Mouse (Mus musculus): ENCODE data around the gene Myh2.

The Myh2 gene

DNA sequence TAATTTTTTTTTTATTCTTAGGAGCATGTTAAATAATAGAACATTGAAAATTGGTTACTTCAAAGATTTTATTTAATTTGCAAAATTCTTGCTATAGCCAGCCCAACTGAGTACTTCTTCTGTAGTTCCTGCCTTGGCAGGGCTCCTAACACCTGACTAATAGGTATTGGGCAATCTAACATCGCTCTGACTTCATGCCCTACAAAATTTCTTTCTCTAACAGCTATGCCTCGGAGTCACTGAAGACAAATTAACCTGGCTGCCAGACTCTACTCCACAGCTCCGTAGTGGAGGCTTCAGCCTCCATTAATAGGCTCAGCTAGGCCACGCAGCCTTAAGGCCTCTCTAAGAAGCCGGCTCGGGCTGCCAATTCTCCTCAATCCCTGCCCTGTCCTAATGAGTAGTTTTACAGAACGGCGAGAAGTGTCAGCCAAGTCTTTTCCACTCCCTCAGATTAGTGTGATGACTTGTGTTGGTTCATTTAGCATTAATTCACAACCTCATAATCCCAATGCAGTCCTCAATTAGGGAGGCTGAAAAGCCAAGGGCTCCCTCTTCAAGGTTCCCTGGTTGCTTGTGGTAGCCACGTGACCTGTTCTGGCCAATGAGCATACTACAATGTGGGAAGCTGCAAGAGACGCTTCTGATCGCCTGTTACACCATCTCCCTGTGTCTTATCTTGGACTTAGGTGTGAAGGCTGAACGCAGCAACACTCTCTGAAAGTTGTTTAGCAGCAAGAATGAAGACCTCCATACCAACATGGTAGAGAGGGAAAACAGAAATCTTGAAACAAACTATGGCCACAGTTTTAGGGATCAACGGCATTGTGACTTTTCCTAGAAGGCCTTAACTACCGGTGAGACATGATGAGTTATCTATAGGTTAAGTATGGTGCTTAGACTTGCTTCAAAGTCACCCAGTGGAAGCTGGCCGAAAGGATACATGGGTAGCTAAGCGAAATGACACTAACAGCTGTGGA lies 18.9 kb upstream of the Myh2 start:
- DNase-seq (ENCODE audit: low spot score), result no peak

DNA sequence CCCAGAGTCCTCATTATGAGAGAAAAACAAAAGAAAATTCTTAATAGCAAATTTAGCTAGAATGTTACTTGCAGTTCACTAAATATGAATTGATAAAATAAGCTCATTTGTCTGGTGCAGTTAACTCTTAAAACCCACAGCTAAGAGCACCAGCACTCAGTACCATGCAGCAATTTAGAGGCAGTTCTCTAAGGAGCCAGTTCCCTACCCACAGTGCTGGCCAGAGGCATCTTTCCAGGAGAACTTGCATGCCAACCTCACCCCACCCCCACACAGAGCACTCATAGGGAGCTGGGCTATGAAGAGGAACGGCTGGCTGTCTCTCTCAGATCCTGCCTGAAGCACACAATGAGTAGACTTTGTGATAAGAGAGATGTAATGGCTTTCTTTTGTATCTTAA lies 17.7 kb upstream of the Myh2 start:
- no peak for DNase-seq (ENCODE audit: low spot score)

DNA sequence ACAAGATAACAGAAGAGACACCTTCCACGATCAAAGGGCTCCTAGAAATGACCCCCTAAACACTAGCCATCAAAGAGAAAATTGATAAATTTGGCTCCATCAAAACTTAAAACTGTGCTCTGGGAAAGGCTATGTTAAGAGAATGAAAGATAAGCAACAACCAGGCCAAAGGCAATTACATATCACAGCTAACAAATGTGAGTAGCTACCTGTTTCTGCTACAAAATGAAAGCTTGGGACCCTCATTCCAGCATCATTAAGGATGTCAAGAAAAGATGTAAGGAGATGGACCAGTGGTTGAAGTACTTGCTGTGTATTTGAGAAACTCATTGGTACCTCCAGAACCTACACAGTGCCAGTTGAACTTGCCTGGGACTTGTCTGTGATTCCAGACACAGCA lies 17.0 kb upstream of the Myh2 start:
- DNase-seq (ENCODE audit: low spot score), result no peak

DNA sequence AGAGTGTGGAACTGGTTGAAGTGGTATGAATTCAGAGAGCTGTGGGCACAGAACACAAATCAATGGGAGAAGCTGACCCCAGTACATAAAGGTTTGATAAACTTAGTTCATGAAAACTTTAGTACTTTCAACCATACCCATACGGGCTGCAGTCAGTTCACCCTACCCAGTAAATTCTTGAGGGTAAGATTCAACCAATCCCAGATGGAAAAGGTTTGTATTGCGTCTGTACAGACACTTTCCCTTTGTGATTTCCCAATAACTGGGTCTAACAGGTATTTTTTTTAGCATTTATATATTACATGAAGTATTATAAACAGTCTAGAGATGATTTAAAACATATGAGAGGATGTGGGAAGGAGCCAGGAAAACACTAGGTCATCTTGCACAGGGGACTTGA lies 15.2 kb upstream of the Myh2 start:
- no peak for DNase-seq (ENCODE audit: low spot score)

DNA sequence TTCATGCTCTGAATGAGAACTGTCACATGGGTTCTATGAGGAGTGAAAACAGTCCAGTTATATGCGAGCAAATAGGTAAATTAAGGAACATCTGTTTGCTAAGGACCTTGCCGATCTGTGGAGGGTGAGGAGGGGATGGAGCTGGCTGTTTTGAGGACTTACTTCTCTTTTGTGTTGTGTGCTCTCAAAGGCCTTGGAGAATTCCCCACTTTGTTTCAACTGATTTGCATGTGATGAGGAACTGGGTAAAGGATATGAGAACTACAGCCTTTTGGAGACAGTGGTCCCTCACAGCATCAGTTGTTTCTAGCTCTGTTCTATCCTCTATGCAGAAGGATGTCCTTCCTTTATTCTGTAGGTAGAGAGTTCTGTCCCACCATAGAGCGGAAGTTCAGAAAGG lies 10.7 kb upstream of the Myh2 start:
- DNase-seq (ENCODE audit: low spot score), result no peak

DNA sequence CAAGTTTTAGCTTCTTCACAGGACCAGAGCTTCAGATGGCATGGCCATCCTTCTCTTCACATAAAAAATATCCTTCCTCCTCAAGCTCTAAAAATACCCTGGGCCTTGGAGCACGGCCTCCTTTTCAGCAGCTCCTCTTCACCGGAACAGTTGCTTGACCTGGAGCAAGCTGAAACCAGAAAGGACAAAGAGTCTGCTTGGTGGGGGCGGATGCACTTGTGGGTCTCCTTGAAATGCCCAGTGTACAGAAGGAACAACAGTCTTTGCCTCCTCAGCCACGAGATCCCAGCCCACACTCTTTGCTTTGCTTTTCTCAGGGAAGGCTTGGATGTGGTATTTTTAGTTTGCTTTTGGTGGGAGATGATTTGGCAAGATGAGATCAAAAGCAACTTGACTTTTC lies 7.1 kb upstream of the Myh2 start:
- no peak for DNase-seq (ENCODE audit: low spot score)

DNA sequence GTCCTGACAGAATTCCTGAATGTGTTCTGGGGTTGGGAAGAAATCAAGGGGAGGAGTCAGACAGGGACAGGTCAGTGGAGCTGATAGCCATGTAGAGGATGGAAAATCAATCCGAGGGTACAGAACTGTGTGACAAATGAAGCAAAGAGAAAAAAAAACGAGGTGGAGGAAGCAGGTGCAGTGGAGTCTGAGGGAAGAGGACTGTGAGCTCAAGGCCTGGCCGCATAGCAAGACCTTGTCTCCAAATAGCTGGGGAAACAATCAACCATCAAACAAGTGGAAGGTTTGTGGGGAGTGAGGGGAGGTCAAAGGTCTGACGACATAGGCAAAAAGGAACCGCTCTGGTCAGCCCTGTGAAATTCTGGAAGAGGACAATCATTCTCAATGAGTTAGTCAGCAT lies 6.0 kb upstream of the Myh2 start:
- no peak for DNase-seq (ENCODE audit: low spot score)

DNA sequence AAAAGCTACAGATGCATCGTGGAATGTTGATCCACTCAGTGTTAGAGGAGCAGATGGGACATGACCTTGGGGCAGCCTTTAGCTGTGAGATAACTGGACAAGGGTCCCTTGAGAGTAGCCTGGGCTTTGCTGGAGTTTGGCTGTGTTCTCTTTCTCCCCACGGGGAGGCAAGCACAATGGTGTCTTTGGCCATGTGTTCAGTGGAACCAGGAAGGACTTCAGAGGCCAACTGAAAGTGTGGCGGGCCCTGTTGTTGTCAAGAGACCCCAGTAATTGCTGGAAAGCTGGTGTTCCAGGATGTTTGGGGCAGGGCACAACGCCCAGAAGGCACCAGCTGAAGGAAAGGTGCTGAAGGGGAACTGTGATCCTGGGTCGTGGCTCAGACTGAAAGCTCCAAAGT lies 1.5 kb upstream of the Myh2 start:
- DNase-seq (ENCODE audit: low spot score), result no peak

DNA sequence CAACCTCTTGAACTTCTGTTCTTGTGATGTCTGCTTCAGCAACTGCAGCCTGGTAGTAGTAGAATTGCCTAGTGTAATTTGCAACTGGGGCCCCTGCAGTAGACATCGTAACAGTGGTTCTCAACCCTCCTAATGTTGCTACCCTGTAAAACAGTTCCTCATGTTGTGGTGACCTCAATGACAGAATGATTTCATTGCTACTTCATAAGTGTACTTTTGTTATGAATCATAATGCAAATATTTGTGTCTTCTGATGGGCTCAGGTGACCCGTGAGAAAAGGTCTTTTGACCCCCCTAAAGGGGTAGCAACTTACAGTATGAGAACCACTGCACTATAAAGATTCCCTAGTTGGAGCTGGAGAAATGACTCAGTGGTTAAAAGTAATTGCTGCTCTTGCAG lies 1.6 kb downstream of the Myh2 start:
- DNase-seq (ENCODE audit: low spot score), result no peak

DNA sequence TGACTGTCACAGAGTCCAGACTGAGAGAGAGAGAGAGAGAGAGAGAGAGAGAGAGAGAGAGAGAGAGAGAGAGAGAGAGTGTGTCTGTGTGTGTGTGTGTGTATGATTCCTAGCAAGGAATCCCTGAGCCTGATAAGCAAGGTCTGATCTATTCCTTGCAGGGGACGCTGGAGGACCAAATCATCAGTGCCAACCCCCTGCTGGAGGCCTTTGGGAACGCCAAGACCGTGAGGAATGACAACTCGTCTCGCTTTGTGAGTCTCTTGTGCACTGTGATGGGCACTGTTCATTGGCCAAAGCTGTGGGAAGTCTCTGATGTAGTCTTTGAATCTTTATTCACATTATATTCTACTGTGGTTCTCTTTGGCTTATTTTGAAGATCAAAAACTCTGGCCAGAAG lies 5.5 kb downstream of the Myh2 start:
- no peak for DNase-seq (ENCODE audit: low spot score)

DNA sequence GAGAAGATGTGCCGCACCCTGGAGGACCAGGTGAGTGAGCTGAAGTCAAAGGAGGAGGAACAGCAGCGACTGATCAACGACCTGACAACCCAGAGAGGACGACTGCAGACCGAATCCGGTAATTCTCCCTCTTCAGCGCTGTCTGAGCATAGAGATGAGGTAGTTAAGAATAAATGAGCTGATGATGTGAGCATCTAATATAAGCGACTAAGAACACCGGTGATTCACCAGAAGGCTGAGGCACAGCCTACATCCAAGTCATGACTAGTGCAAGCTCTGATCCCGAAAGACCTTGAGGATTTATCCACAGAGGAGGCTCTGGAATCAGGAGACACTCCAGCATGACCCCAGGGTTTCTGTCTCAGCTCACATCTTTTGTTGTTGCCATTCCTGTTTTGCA lies 19.5 kb downstream of the Myh2 start:
- no peak for DNase-seq (ENCODE audit: low spot score)

DNA sequence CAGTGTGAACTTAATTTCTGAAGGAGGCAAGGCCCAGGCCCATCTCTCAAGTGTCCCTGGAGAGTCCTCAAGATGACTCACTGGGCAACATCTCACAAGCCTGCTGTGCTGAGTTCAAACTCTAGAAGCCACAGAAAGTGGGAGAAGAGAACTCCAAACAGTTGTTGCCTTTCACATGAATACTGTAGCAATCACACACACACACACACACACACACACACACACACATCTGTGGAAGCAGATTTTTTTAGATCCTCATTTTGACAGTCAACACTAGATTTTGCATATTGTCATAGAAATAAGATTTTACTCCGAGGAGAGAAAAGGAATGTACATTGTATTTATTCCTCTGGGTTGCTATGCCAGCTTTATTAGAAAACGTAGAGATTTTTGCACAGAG lies 20.0 kb downstream of the Myh2 start:
- no peak for DNase-seq (ENCODE audit: low spot score)

DNA sequence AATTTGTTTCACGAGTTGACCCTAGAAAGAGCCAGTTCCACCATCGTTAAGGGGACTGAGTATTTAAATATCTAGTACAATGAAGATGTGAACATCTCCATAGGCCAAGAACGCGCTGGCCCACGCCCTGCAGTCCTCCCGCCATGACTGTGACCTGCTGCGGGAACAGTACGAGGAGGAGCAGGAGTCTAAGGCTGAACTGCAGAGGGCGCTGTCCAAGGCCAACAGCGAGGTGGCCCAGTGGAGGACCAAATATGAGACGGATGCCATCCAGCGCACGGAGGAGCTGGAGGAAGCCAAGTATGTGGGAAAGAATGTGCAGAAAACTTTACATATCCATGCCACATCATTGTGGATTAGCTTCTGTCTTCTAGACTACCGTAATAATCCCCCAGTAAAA lies 20.7 kb downstream of the Myh2 start:
- no peak for DNase-seq (ENCODE audit: low spot score)

DNA sequence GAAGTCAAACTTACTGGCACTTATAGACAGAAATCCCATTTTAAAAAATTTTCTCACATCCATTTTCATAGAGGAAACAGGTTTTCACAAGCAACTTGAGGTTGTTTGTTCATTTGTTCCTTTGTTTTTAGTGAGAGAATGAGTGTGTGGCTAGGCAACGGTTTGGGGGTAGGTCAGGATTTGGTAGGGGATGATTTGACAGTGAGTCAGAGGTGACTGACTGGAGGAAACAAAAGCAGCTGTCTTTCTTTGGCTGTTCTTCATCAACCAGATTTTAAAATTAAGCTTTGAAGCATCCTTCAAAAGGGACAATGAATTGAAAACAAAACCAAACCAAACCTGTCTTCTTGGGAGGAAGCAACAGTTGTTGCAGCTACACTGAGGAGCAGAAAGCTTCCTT lies 28.5 kb downstream of the Myh2 start:
- DNase-seq (ENCODE audit: low spot score), result no peak

DNA sequence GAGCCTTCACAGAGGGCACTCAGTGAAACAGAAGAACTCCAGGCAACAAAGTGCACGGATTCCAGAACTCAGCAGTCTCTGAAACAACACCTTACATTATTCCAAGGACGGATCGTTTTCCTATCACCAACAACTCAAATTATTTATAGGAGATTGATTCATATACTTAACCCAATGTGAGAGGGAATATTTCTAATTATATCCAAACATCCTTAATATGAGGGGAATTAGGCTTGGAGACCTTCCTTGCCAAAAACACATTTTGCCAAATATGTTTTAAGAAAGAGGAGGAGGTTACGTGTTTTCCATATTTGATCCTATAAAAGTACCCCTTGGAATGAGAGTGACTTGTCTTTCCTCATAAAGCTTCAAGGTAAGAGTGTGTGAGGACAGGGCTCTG lies 28.9 kb downstream of the Myh2 start, which contains the start of gene Myh1:
Myh1 (plus strand) TSS at position 301 of the 400 bp plus-strand sequence.
- no peak for DNase-seq (ENCODE audit: low spot score)

DNA sequence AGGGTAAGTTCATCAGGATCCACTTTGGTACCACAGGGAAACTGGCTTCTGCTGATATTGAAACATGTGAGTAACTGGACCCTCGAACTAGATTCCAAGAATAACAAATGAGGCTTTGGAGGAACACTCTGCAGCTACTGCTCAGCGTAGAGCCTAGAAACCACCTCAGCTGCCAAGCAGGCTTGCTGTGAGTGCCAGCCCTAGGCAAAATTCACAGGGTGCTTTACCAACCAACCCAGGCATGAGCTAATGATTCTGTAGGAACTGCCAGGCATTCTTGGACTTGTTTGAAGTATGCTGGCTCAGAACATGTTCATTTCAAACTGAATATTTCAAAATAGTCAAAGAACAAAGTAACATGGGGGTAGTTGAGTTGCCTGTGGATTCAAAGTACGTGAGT lies 33.9 kb downstream of the Myh2 start:
- no peak for DNase-seq (ENCODE audit: low spot score)

DNA sequence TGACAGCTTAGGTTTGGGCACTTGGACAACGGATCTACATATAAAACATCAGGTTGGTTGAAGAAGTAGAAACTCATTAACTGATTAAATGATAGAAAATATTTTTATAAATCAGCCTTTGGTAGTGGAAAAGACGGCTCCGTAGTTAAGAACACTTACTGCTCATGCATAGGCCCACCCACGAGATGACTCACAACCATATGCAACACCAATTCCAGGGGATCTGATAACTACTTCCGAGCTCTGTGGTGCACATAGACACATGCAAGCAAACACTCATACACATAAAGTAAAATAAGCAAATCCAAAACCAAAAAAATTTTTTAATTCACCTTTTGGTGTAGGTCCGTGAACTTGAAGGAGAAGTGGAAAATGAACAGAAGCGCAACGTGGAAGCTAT lies 51.0 kb downstream of the Myh2 start:
- DNase-seq (ENCODE audit: low spot score), result no peak

DNA sequence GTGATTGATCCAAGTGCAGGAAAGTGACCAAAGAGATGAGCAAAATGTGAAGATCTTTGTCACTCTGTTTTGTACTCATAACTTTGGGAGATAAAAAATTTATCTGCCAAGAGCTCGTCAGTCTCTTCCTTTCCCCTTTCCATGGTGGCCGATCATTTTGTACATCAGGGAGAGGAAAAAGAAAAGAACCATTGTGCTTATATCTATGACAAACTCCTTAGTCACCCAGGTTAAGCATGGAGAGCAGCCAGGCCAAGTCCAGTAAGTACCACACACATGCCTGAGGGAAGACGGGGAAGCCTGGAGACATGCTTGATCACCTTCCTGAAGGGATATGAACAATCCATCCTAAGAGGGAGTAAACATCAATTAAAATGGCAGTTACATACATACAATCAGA lies 53.6 kb downstream of the Myh2 start:
- DNase-seq (ENCODE audit: low spot score), result no peak

DNA sequence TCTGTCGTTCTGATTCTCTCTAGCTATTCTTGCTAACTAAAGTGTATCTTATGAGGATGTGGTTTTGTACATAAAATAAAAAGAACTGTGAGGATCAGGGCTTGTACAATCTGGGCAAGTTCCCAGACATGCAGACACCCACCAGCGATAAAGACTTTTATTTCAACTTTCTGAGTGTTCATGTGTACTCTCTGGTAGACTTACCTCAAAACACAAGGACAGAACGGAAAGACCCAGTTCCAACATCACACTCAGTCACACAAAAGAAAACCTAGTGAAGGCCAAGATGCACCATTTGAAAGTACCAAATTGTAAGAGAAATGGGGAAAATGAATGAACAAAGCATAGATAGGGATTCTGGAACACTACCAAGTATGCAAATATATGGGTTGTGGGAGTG lies 57.9 kb downstream of the Myh2 start:
- no peak for DNase-seq (ENCODE audit: low spot score)

DNA sequence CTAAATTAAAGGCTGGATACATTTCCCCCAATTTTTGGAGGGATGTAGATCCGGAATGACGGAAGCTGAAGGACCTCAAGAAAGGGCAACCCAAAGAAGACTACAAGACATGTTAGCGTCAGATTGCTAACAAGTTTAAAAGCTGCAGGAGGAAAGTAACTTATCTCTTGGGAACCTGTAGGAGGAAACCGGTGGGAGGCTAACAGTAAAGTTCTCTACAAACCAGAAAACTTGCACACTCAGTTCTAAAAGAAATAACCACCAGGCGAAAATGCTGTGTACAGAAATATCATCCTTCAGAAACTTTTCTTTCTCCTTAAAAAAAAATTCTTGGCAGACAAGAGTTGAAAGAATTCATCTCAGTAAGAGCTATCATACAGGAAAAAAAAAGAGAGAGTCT lies 58.3 kb downstream of the Myh2 start:
- no peak for DNase-seq (ENCODE audit: low spot score)

DNA sequence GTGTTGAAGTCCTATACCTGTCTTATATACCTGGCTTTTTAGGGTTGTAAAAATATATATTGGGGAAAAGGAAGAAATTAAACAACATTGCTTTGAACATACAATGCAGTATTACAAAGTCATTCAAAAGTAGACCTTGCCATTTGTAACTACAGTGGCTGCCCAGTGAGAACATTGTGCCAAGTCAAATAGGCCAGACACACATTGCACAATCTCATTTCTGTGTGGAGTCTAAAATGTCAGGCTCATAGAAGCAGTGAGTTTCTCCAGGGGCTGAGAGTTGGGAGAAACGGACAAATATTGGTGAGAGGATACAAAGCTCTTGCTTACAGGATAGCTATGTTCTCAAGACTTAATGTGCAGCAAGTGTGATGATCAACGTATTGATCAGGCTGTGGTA lies 59.1 kb downstream of the Myh2 start:
- no peak for DNase-seq (ENCODE audit: low spot score)

DNA sequence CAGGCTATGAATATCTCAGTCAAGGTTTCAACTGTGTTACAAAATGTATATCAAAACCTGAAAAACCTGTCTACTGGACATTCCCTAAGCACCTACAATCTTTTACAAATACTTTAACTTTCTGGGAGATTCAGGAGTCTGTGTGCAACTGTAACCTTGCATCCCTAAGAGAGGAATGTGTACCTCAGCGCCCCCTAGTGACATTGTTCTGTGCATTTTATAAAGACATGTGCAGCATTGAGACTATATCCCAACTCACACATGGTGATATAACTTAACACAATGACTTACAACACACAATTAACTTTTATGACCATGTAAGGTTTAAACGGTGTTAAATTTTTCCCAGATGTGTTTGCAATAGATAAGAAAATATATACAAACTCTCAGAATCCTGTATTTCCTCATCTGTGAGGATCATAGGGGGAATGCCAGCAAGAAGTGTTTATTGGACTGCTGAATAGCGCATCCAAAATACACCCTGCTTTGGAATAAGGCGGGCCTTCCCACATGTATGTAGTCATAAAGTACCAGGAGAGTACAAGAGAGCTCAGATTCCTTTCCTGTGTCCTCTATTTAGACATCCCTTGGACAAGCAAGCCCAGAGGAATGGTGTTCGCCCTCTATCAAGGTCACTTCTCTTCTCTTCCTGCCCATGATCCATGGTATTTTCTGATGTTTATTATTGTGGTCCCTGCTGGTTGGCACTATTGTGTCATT lies 65.0 kb downstream of the Myh2 start:
- no peak for DNase-seq (ENCODE audit: low spot score)

DNA sequence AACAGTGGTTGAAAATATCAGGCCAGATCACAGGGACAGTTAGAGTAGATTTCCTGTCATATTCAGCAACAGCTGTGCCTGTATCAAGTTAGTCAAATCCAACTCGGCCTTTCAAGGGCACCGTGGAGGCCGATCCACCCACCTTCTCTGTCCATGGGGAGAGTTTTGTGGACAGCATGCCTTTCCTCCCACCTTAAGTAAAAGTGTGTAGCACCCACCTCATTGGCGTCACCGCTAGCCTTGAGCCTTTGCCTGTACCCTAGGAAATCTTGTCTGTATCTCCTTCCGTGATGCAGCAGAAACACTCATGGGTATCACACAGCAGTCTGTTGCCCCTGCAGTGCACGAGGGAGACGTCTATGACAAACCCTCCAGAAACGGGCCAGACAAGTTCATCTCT lies 66.0 kb downstream of the Myh2 start:
- no peak for DNase-seq (ENCODE audit: low spot score)
